Mouse (Mus musculus) frontal cortex, adult 2 months (tissue): ENCODE measurements around the gene Fam129a. TPM values are rescaled to one million over a fixed set of nuclear protein-coding genes. Genes with fewer than 3 reads are reported as not detected.
A peak's percentile ranks its signal among the peaks of the same experiment; 100 is the strongest.

ENCODE experiments used
- DNase-seq, 2 experiments: peaks; one replicate each; pipeline ENCODE4 v3.0.0; 2022; ENCODE audit warnings: low spot score in 1 of 2; ENCODE audit errors: extremely low spot score in 1 of 2
- polyA plus RNA-seq: library from polyadenylated mRNA; depleted of rRNA; stranded (reverse); fragments of >200 nt; gene quantifications from 2 replicates; pipeline ENCODE4 v1.2.3, GENCODE M21; 2012

The Fam129a gene
- polyA plus RNA-seq, 1 experiment = 1.8 TPM

- DNase-seq = no peak
Measured at GRCm38 (mm10) chr1:151624442-151625226, 53.6 kb downstream of the Fam129a start.

- DNase-seq = no peak
Measured at GRCm38 (mm10) chr1:151625260-151625659, 54.3 kb downstream of the Fam129a start.

DNA sequence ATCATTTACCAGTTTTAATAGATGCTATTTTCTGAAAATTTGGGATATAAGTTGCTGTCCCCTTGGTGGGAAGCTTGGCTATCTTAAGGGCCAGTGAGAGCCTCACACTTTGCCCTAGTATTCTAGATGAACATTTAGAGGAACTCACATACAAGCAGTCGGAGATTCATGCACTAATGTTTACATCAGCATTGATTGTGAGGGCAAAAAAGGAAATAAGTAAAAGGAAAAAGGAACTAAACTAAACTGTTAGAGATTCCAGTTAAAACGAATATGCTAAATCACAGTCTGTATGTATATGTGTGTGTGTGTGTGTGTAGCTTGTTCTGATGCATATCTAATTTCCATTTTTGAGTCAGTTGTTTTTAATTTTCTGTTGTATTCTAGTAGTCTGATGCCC, 54.7 kb downstream of the Fam129a start:
- no peak for DNase-seq

- DNase-seq = no peak
Measured at GRCm38 (mm10) chr1:151626631-151627030, 55.6 kb downstream of the Fam129a start.

DNA sequence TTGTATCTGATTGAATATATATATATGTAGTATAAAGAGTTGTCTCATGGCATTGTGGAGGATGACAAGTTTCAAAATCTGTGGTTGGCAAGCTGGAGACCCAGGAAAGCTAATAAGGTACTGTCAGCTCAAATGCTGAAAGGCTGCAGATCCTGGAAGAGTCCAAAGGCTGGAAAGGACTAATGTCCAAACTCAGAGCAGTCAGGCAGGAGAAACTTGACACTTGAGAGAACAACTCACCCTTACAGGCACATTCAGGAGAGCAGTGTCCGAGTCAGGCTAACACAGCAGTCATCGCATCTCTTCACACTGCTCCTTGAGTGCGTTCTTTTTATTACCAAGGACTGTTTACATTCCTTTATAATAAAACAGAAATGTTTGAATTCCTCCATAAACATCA, 56.2 kb downstream of the Fam129a start:
- no peak for DNase-seq

- DNase-seq = peak in 1 of 2 experiments; percentile 19
Measured at GRCm38 (mm10) chr1:151629591-151630250, 58.7 kb downstream of the Fam129a start.

- DNase-seq = no peak
Measured at GRCm38 (mm10) chr1:151630251-151630628, 59.3 kb downstream of the Fam129a start.

GRCm38 (mm10) chr1:151631061-151631460, 60.1 kb downstream of the Fam129a start:
- DNase-seq = no peak

GRCm38 (mm10) chr1:151631703-151632294, 60.8 kb downstream of the Fam129a start:
- no peak for DNase-seq

GRCm38 (mm10) chr1:151632567-151633356, 61.8 kb downstream of the Fam129a start:
- DNase-seq = no peak

DNA sequence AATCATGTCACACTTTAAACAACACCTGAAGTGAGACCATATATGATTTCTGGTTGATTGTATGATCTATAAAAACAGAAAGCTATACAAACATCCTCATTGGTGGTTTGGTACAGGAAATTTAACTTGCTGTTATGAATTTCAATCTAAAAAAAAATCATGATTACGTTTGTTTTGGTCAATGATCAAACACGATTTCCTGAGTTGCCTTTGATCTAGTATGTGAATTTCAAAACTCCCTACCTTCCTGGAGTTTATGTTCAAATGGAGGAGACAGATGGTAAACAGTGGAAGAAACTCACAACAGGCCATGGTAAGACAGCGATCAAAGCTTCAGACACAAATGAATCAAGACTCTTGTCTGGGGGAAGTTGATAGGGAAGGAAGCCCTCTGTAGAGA, 65.7 kb downstream of the Fam129a start:
- DNase-seq = no peak

DNA sequence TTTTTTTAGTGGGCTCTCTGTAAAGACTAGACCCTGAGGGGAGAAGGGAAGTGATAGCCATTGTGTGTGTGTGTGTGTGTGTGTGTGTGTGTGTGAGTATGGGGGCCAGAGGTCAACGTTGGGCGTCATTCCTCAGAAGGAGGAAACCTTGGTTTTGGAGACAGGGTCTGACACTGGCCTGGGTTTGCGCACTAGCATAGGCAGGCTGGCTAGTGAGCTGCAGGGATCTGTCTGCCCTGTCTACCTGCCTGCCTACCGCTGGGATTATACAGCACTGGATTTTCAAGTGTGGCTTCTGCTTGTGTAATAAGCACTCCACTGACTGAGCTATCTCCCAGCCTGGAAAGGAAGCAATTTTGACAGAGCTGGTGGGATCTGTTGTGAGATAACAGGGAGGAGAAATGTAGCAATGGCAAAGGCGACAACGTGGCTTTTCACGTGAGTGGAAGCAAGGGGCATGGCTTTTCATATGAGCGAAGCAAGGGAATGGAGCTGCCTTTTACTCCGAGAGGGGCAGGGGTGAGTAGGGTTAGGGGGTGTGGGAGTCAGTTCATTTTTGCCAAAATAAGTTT, 66.5 kb downstream of the Fam129a start:
- no peak for DNase-seq

DNA sequence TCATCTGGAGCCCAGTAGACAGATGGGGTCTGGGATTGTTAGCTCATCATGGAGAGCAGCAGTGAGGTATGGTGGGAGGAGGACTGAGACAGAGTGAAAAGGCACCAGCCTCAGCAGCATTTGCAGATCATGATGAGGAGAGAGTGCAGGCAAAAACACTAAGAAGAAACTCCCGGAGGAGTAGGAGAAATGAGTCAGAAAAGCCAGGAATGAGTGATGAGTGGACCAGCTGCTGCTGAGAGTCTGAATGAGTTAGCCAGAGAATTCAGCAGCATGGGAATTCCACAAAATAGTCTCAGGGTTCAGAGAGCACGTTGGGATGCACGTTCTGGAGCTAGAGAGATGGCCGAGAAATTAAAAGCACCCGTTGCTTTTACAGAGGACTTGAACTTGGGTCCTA, 67.4 kb downstream of the Fam129a start:
- no peak for DNase-seq

DNA sequence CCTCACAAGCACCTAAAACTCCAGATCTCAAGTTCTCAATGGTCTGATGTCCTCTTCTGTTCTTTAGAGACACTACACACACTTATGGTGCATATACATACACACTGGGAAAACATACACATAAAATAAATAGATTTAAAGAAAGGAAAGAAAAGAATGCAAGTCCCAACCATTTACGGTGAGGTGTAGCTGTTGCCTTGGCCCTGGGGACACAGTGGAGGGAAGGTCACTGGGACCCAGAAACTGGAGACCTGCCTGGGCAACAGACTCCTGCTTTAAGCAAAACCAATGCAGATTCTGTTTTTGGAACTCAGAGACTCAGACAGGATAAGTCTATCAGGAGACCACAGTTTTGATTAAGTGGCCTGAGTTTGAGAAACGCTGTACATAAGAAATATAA, 67.8 kb downstream of the Fam129a start:
- no peak for DNase-seq

- no peak for DNase-seq
Measured at GRCm38 (mm10) chr1:151646380-151646779, 75.4 kb downstream of the Fam129a start.

GRCm38 (mm10) chr1:151648099-151648498, 77.1 kb downstream of the Fam129a start:
- no peak for DNase-seq

DNA sequence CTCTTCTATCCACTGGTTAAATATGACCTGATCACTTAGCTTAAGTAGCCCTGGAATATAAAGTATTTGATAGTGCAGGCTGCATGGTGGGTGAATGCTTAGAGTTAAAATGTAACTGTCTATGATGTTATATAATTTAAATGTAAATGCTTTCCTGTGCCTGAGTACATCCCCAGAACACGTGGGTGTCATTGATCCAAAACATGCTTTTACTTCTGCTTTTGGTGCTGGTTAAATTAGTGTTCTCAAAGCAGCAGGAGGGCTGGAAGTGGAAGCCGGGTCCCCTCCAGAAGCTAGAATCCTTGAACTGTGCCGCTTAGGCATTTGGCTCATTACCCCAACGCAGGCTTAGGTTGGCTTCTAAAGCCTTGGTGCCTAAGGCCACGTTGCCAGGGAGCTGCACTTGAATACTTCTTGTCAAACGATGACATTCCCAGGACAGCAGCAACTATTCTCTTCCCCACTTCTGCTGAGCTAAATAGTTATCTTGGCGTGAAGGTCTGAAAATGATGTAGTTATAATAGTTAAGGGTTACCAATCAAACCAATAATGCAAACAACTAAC, 86.1 kb downstream of the Fam129a start:
- DNase-seq = peak in 1 of 2 experiments; percentile 19

GRCm38 (mm10) chr1:151658291-151658830, 87.4 kb downstream of the Fam129a start:
- no peak for DNase-seq

DNA sequence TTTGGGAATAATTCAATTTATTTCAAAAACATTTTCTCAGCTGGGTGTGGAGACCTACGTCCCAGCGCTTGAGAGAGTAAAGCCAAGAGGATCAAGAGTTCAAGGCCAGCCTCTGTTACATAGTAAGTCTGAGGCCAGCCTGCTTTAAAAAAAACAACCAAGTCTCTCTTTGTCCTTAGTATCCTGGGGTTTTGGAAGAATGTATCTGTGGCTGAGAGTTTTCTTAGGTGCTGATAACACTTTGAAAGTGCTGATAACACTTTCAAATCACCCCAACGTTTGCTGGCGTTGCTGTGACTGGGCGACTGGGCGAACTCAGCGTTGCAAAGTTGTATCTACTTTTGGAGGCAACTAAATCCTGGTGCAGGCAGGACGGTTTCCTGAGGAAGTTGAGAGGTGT, 88.7 kb downstream of the Fam129a start:
- DNase-seq = no peak

DNA sequence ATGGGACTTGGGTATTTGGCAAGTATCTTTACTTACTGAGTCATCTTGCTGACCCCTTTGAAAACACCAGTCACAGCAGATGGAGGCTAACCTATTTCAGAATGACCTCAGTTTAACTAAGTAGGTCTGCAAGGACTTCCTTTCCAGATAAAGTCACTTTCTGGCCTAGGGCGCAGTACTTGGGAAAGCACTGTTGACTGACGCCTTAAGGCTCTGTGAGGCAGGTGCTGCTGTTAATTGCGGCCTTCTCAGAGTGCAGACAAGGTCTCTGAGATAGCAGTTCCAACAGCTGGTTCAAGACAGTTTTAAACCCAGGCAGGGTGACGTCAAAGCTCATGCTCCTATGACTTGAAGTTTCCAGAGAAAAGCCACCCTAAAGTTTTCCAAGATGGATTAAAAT, 89.3 kb downstream of the Fam129a start:
- no peak for DNase-seq
